Mouse (Mus musculus) CD4-positive helper T cell, adult 2 months (primary cell): ENCODE results near the gene Ttll8.

Experiments used
- DNase-seq: peaks from one replicate; pipeline ENCODE4 v3.0.0-alpha.2; 2012; ENCODE audit warnings: low read depth, missing footprints, low spot score

The Ttll8 gene

GRCm38 (mm10) chr15:88954368-88955072 lies at the start of gene Ttll8:
TSS of gene Ttll8 (minus strand) at chr15:88954418.
- no peak for DNase-seq

GRCm38 (mm10) chr15:89001245-89001644 lies 47.0 kb upstream of the Ttll8 start:
- DNase-seq: no peak

GRCm38 (mm10) chr15:89000367-89000766 lies 46.1 kb upstream of the Ttll8 start:
- DNase-seq: no peak

DNA sequence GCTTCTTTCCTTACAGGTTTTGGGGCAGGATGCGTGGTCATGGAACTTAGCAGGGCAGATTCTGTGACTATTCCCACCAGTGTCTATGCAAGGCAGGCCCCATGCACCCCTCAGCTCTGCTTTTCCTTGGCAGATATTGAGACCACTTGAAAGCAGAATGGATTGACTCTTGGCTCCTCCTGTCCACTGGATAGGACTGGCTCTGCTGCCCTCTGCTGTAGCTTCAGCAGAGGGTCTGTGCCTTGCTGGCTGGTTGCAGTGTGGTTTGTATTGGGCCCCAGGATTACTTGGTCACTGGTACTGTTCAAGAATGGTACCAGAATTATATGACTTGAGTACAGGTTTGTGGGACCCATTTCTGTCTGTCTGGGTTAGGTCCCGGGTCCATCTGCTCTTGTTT lies 44.9 kb upstream of the Ttll8 start:
- DNase-seq: no peak

DNA sequence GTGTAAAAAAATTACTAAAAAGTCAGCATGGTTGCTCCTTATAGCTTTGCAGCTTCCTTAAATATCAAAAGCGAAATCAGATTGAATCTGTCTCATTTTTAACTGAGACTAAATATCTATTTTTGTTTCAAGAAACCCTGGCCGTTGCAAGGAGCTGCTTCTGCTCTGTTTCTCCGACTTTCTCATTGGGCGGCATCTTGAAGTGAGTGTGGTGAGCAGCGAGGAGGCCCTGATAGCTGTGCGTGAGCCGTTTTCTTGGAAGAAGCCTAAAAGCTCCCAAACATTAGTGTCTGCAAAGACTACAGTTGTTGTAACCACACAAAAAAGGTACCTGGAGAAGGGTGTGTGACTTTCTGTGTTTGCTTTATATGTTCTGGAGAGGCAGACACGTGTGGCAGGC lies 44.4 kb upstream of the Ttll8 start:
- no peak for DNase-seq

- no peak for DNase-seq
Measured at GRCm38 (mm10) chr15:88989236-88989635, 35.0 kb upstream of the Ttll8 start.

DNA sequence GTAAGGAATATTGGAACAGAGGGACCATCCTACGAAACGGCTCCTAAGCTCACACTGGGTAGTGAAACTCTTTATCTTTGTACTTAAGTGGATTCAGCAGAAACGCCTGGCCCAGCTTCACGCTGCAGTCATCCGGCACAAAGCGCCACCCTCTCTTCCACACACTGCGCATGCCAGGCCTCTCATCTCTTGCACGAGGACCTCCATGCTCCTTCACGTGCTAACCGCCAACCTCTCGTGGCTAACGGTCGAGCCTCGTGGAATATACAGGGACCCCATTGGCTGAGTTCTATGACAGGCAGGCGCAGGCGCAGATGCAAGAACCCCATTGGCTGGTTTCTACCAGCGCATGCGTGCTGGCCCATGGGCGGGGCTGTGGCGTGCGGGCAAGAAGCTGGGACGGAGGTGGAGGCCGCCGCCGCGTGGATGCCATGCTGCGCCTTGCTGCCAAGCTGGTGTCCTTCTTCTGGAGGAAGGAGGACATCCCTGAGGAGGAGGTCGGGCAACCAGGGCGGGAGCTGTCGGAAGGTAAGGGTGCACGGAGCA lies 28.4 kb upstream of the Ttll8 start, which contains the start of gene Mov10l1:
Gene Mov10l1, plus strand, starts transcription at position 376 of the 546 bp plus-strand sequence.
- no peak for DNase-seq

- DNase-seq: no peak
Measured at GRCm38 (mm10) chr15:88979138-88979446, 24.9 kb upstream of the Ttll8 start.

DNA sequence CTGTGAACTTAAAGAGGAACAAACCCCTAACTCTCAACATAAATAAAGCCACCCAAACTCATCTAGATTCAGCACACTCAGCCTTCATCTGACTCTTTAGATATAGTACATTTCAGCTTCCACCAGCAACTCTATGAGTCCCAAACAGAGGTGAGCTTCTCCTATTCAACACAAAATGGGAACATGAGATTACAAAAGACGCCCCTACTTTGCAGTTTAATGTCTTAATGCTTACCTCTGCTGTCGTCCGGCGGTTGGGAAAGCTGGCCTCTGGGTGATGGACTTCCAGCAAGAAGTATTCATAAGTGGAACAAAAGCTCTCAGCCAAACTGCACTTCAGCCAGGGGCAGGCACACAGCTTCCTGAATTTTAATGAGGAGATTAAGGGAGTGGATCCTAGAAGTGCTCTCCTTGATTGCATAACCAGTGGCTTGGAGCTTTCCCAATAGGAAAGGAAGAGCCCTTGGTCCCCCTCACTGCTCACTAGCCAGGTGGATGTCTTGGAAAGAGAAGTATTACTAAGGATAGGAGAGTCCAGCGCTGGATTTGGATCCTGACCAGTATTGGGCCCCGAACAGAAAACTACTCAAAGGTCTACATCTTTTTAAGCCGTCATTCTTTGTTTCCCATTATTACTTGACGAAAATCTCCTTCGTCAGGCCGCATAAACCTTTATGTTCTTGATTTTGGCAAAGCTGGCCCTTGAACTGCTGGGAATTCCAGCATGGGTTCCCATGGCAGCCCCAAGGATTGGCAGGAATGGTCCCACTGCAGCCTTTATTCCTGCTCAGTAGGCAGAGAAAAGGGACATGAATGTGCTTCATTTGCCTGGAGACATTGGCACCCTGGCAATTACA lies 24.3 kb upstream of the Ttll8 start, which contains the start of gene Mlc1:
Gene Mlc1, minus strand, starts transcription at position 727 of the 857 bp plus-strand sequence.
- DNase-seq: no peak

DNA sequence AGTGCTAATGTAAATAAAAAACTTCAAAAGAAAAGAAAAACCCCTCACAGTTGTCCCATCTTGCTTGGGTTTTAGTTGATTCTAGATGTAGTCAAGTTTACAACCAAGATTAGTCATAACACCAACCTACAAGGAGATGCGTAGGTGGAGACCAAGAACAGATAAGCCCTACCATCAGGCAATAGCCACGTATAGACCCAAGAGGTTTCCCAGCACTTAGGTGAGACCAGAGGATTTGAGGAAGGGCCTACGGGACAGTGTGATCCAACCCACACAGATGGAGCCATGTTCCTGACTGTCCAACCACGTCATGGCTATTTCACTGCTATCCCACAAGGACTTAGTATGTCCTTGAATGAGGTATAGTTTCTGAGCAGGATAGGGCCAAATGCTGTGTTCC lies 18.1 kb upstream of the Ttll8 start:
- no peak for DNase-seq

DNA sequence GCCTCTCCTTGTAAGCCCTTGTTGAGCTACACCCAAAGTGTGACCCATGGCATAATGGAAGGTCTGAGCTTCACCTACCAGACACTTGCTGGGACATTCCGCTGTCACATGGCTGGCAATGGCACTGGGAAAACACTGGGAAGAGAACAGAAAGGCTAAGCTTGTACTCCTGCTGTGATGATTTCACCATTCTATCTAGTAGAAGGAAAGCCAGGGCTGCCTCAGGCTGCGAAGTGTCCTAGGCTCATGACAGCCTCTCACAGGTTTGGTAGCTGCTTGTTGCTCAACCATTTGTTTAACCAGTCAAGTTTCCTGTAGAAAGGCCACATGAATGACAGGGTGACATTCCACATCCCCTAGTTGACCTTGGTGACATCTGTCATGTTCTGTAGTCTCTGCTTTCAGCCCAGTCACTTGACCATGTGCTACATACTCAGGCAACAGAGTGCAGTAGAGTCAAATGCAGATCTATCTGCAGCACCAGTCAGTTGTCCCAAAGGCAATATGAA lies 9.9 kb upstream of the Ttll8 start:
- no peak for DNase-seq

GRCm38 (mm10) chr15:88957522-88957921 lies 3.3 kb upstream of the Ttll8 start:
- DNase-seq: no peak

DNA sequence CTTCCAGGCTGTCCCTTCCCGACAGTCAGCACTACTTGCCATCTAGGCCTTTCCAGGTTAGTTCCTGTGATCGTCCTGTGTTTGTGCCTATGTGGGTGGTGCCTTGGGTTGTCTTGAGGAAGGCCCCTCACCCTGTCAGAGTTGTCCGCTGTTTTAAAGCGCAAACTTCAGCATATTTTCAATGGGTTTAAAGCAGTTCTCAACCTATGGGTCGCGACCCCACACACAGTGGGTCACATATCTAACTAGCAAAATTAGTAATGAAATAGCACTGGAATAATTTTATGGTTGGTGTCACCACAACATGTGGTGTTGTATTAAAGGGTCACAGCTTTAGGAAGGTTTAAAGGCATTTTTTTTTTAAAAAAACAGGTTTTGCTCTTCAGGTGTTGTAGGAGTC lies 1.1 kb upstream of the Ttll8 start:
- DNase-seq: no peak

GRCm38 (mm10) chr15:88951246-88951645 lies 3.0 kb downstream of the Ttll8 start:
- DNase-seq: no peak

- no peak for DNase-seq
Measured at GRCm38 (mm10) chr15:88946851-88947250, 7.4 kb downstream of the Ttll8 start.

DNA sequence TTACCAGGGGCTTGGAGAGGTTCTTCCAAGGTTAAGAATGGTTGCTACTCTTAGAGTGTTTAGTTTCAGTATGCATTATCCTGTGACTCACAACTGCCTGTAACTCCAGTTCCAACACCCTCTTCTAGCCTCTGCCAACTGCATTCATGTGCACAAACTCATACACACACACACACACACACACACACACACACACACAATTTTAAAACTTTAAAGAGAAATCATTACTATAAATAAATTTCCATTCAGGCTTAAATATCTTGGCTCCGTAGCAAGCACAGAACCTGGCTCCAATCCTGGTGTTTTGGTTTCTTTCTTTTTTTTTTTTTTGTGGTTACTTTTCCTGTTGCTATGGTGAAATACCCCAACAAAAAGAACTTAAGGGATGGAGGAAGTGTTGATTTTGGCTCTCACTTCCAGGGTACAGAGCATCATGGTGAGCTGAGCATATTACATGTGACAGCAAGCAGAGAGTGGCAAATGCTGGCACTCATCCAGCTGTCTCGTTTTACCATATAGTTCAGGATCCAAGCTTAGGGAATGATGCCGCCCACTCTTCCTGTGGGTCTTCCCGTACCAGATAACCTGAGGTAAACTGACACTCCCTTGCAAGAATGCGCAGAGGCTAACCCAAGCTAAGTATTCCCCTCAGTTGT lies 10.2 kb downstream of the Ttll8 start:
- no peak for DNase-seq

DNA sequence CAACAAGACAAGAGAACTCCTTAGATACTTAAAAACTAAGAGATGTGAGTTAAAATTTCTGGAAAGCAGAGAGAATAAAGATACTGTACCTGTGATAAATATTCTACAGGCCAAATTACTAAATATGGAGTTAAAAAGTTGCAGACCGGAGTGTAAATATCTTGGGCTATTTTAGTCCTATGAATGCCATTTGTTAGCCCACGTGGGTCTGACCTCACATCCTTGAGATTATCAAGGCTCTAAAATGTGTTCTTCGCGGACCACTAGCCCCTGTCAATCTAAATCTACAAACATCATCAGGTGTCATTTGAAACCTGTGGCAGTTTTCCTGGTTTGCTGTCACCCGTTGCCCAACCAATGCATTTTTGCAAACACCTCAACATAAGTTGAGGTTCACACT lies 11.4 kb downstream of the Ttll8 start:
- DNase-seq: no peak

GRCm38 (mm10) chr15:88937291-88937650 lies 16.9 kb downstream of the Ttll8 start:
- DNase-seq: no peak

- DNase-seq: no peak
Measured at GRCm38 (mm10) chr15:88936619-88937290, 17.5 kb downstream of the Ttll8 start.

- DNase-seq: no peak
Measured at GRCm38 (mm10) chr15:88934141-88934540, 20.1 kb downstream of the Ttll8 start.

- no peak for DNase-seq
Measured at GRCm38 (mm10) chr15:88932667-88933066, 21.6 kb downstream of the Ttll8 start.

DNA sequence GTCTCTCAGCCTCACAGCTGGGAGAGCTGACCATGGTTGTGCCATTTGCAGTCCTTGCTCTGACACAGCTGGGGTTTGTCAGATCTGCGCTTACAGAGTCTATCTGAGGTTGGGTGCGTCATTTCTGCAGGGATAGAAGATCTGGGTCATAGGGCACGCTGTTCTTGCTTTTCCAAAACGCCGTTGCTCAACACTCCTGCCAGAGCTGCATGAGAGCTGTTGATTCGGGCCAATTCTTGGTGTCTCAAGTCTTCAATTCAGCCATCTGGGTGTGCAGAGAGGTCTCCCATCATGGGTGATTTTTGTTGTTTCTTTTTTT lies 32.3 kb downstream of the Ttll8 start:
- DNase-seq: no peak
